Mouse (Mus musculus) left cerebral cortex, adult 18-20 months (tissue): ENCODE results near the gene Ube3a. TPM values are rescaled to one million over a fixed set of nuclear protein-coding genes. Genes with fewer than 3 reads are reported as not detected.

Source experiments
- DNase-seq, 2 experiments: peaks; one replicate each; pipeline ENCODE4 v3.0.0; 2021 to 2022; ENCODE audit warnings: low spot score in 2 of 2, mixed read lengths in 1 of 2
- long read RNA-seq, 2 experiments: library from polyadenylated mRNA; stranded (forward); transcript quantifications; one replicate each; pipeline ENCODE4 v2.0.0; 2021
- total RNA-seq, 2 experiments: library from RNA; stranded (reverse); gene quantifications; 2 replicates each; pipeline ENCODE4 v1.2.3; 2021

Gene Ube3a
- total RNA-seq: 100 to 1,000 TPM; 141 to 145 TPM
- long read RNA-seq, experiment 1, full-length matches to known transcripts: 57 of 90 reads
- long read RNA-seq, experiment 1, partial matches to known transcripts: 9 of 90 reads
- long read RNA-seq, experiment 1, other reads (novel, unspliced or antisense): 24 of 90 reads
- long read RNA-seq, experiment 2, full-length matches to known transcripts: 49 of 64 reads
- long read RNA-seq, experiment 2, partial matches to known transcripts: 5 of 64 reads
- long read RNA-seq, experiment 2, other reads (novel, unspliced or antisense): 10 of 64 reads

GRCm38 (mm10) chr7:59228045-59228865 is at the start of gene Ube3a:
TSS of gene Ube3a (plus strand) at chr7:59228750.
- DNase-seq: peak; percentile 97 to 98

GRCm38 (mm10) chr7:59192831-59193230 is 35.7 kb upstream of the Ube3a start:
- DNase-seq: no peak

- no peak for DNase-seq
These were observed 13.6 kb upstream of the Ube3a start for GRCm38 (mm10) chr7:59214911-59215310.

- no peak for DNase-seq
These were observed 7.3 kb upstream of the Ube3a start for GRCm38 (mm10) chr7:59221244-59221643.

- DNase-seq: no peak
These were observed 274 bp downstream of the Ube3a start for GRCm38 (mm10) chr7:59228866-59229182.

- DNase-seq: peak in 1 of 2 experiments; percentile 62
These were observed 797 bp downstream of the Ube3a start for GRCm38 (mm10) chr7:59229183-59229911.

GRCm38 (mm10) chr7:59230304-59230703 is 1.8 kb downstream of the Ube3a start:
- DNase-seq: no peak

- no peak for DNase-seq
These were observed 2.2 kb downstream of the Ube3a start for GRCm38 (mm10) chr7:59230768-59231167.

- DNase-seq: no peak
These were observed 3.4 kb downstream of the Ube3a start for GRCm38 (mm10) chr7:59231960-59232359.

GRCm38 (mm10) chr7:59234773-59235401 is 6.3 kb downstream of the Ube3a start:
- DNase-seq: no peak

GRCm38 (mm10) chr7:59243257-59243656 is 14.7 kb downstream of the Ube3a start:
- DNase-seq: no peak

- DNase-seq: no peak
These were observed 17.0 kb downstream of the Ube3a start for GRCm38 (mm10) chr7:59245541-59245940.

- no peak for DNase-seq
These were observed 24.8 kb downstream of the Ube3a start for GRCm38 (mm10) chr7:59253373-59253772.

GRCm38 (mm10) chr7:59265538-59265937 is 37.0 kb downstream of the Ube3a start:
- DNase-seq: no peak

GRCm38 (mm10) chr7:59271775-59272174 is 43.2 kb downstream of the Ube3a start:
- DNase-seq: no peak

- DNase-seq: no peak
These were observed 84.0 kb downstream of the Ube3a start for GRCm38 (mm10) chr7:59312576-59312975.

- no peak for DNase-seq
These were observed 94.2 kb downstream of the Ube3a start for GRCm38 (mm10) chr7:59322759-59323158.
